Mouse (Mus musculus) E14TG2a.4 (cell line): ENCODE data around the gene Odf3b.
A peak's percentile ranks its signal among the peaks of the same experiment; 100 is the strongest.

Experiments
- H3K27me3 ChIP-seq: 2 replicates; pipeline ENCODE4 v1.6.1; 2014; ENCODE audit warnings: low read length, control low read depth; ENCODE audit not compliant: insufficient read depth
- H3K36me3 ChIP-seq: 2 replicates; pipeline ENCODE4 v1.6.1; 2014; ENCODE audit warnings: low read length, control low read depth; ENCODE audit not compliant: insufficient read depth
- H3K4me1 ChIP-seq: replicated peaks from 2 replicates; pipeline ENCODE4 v1.6.1; 2014; ENCODE audit warnings: low read depth, low read length, control low read depth
- H3K4me3 ChIP-seq: replicated peaks from 2 replicates; pipeline ENCODE4 v1.5.1; 2014; ENCODE audit warnings: mild to moderate bottlenecking, low read length
- H3K9me3 ChIP-seq: 2 replicates; pipeline ENCODE4 v1.6.1; 2014; ENCODE audit warnings: low read length, control low read depth
- CTCF ChIP-seq: conservative IDR thresholded peaks from 2 replicates; pipeline ENCODE4 v1.5.1; 2014; ENCODE audit warnings: low read length
- NANOG ChIP-seq: IDR thresholded peaks from 2 replicates; pipeline ENCODE4 v1.6.1; 2014; ENCODE audit warnings: borderline replicate concordance, low read length, mixed read lengths
- POU5F1 ChIP-seq: IDR thresholded peaks from 2 replicates; pipeline ENCODE4 v1.6.1; 2014; ENCODE audit warnings: low read length, borderline replicate concordance

The Odf3b gene

GRCm38 (mm10) chr15:89406691-89407090 lies 27.6 kb upstream of the Odf3b start:
- no peak for TF ChIP-seq POU5F1
- TF ChIP-seq NANOG = no peak
- TF ChIP-seq CTCF = no peak

DNA sequence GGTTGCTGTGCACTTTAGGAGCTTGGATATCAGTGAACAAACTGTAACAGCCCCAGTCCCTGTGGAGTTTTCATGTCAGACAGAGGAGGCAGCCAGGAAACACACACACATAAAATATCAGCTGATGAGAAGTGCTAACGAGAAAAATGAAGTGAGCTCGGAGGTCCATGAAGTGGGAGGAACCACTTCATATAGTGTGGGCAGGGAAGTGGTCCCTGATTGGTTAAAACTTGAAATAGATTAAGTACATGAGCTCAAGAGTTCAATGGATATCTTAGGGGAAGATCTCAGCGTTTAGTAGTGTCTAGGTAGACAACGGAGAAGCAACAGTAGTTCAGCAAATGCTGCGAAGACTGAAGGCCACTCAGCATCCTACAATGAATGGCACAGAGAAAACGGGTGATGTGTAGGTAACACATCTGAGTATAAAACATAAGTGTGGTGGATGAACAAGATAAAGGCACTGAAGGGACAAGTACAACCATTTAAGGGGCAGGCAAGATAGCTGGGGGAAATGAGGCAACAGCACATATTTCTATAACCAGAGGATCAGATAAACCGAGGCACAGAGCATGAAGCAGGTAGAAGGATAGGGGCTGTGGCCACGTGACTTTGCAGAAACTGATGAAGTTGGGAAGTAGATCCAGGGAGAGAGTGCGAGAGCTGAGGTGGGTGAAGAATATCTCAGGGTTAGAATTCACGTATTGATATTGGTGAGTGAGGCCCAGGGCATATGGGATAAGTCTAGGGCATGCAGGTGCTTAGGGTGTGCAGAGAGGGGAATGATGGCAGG lies 25.9 kb upstream of the Odf3b start:
- Histone ChIP-seq H3K36me3 (no peaks in the 10 kb centered on the region), H3K9me3 (peaks cover 28% of the 10 kb centered on the region), H3K4me1 (peaks cover 29% of the 10 kb centered on the region), H3K27me3 (peaks cover 18% of the 10 kb centered on the region), H3K4me3 (no peak overlapping the region)
- no peak for TF ChIP-seq POU5F1
- TF ChIP-seq NANOG = no peak
- no peak for TF ChIP-seq CTCF

More at GRCm38 (mm10) chr15:89406691-89407090, 27.6 kb upstream of the Odf3b start:
- Histone ChIP-seq H3K9me3 (peaks cover 28% of the 10 kb centered on the region), H3K4me3 (no peak overlapping the region), H3K4me1 (peaks cover 20% of the 10 kb centered on the region), H3K36me3 (no peaks in the 10 kb centered on the region), H3K27me3 (peaks cover 24% of the 10 kb centered on the region)

DNA sequence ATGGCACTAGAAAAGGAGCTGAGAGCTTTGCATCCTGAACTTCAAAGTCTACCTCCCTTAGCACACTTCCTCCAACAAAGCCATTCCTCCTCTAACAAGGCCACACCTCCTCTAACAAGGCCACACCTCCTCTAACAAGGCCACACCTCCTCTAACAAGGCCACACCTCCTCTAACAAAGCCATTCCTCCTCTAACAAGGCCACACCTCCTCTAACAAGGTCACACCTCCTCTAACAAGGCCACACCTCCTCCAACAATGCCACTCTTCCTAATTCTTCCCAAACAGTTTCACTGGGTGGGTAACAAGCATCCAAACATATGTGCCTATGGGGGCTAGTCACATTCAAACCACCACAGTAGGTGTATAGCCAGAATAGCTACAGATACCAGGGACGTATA lies 23.4 kb upstream of the Odf3b start:
- H3K36me3 ChIP-seq = no peaks in the 10 kb centered on the region
- H3K9me3 ChIP-seq = peaks cover 5% of the 10 kb centered on the region; the same call in 1 of the 2 replicates
- H3K4me1 ChIP-seq = peaks cover 47% of the 10 kb centered on the region
- TF ChIP-seq POU5F1 = no peak
- TF ChIP-seq NANOG = no peak
- no peak for TF ChIP-seq CTCF
- H3K27me3 ChIP-seq = no peaks in the 10 kb centered on the region
- no peak overlapping the region for H3K4me3 ChIP-seq

DNA sequence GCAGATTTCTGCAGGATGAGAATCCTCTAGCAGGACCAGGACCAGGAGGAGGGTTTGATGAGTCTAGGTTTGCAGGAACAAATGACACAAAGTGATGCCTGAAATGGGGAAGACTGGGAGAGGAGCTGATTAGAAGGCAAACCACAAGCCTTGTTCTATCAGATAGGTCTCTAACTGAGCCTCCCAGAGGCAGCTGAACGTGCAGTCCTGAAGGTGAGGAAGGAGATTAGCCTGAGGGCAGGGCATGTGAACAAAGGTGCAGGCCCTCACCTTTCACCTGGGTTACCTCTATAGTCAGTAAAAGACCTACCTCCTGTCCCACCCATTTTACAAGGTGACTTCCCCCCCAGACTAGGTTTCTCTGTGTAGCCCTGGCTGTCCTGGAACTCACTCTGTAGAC lies 20.6 kb upstream of the Odf3b start:
- Histone ChIP-seq H3K27me3 (peaks cover 7% of the 10 kb centered on the region; the same call in 1 of the 2 replicates), H3K4me1 (peaks cover 32% of the 10 kb centered on the region), H3K36me3 (no peaks in the 10 kb centered on the region), H3K9me3 (no peaks in the 10 kb centered on the region), H3K4me3 (no peak overlapping the region)
- TF ChIP-seq POU5F1 (no peak), NANOG (no peak)

DNA sequence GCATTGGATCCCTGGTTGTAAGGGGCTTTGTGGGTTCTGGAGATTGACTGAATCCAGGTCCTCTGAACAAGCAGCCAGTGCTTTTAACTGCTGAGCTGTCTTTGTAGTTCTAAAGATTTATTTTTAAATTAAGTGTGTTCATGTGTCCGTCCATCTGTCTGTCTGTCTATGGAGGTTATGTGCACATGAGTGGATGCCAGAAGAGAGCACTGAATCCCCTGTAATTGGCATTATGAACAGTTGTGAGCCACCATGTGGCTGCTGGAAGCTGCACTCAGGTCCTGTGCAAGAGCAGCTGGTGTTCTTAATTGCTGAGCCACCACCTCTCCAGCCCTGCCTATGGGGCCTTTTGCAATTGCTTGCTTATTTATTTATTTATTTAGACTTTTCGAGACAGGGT lies 19.1 kb upstream of the Odf3b start:
- Histone ChIP-seq H3K27me3 (peaks cover 7% of the 10 kb centered on the region; the same call in 1 of the 2 replicates), H3K4me3 (no peak overlapping the region)

GRCm38 (mm10) chr15:89396883-89397282 lies 17.8 kb upstream of the Odf3b start:
- no peak for TF ChIP-seq POU5F1
- no peak for TF ChIP-seq CTCF
- no peak for TF ChIP-seq NANOG
- H3K27me3 ChIP-seq = peaks cover 11% of the 10 kb centered on the region; the same call in 1 of the 2 replicates
- no peaks in the 10 kb centered on the region for H3K9me3 ChIP-seq
- no peaks in the 10 kb centered on the region for H3K36me3 ChIP-seq
- H3K4me3 ChIP-seq = no peak overlapping the region
- H3K4me1 ChIP-seq = peaks cover 29% of the 10 kb centered on the region

More for the DNA sequence above, 19.1 kb upstream of the Odf3b start:
- H3K36me3 ChIP-seq = no peaks in the 10 kb centered on the region
- TF ChIP-seq NANOG = no peak
- TF ChIP-seq POU5F1 = no peak
- no peak for TF ChIP-seq CTCF
- peaks cover 32% of the 10 kb centered on the region for H3K4me1 ChIP-seq
- H3K9me3 ChIP-seq = no peaks in the 10 kb centered on the region

DNA sequence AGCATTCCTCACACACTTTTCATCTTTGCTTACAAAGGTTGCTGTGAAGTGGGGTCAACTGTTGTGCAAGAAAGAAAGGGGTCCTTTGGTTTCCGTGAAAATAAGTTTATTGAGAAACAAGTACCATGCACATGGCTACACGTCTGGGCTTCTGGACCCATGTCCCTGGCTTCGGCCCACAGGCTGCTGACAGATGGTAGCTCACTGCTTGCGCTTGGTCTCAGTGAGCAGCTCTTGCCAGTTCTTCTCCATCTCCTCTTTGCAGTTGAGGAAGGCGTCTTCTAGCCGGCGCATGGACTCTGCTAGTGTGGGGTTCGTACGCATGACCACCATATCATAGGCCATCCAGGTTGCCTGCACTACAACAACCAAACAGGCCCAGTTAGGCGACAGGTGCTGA lies 11.0 kb upstream of the Odf3b start:
- Histone ChIP-seq H3K36me3 (no peaks in the 10 kb centered on the region), H3K4me3 (no peak overlapping the region), H3K4me1 (peaks cover 38% of the 10 kb centered on the region), H3K9me3 (no peaks in the 10 kb centered on the region), H3K27me3 (peaks cover 56% of the 10 kb centered on the region)
- TF ChIP-seq CTCF = no peak
- no peak for TF ChIP-seq NANOG
- no peak for TF ChIP-seq POU5F1

DNA sequence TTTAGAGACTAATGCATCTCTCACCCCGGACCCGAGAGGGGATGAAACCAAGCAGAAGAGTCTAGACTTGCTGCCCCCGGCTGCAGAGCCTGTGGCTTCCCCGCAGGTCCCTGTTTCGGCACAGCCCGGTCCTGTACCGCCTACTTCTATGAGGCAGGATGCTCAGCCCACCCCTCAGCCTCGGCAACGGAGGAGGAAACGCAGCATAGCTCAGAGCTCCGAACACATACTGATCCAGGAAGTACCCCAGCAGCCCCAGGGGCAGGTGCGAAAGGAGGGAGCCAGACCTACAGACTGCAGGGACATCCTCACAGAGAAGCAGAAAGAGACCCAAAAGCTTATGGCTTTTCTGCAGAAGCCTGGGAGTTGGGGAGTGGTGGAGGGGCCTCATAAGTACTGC lies 8.0 kb upstream of the Odf3b start:
- H3K27me3 ChIP-seq = peaks cover 76% of the 10 kb centered on the region
- TF ChIP-seq NANOG = no peak
- TF ChIP-seq CTCF = no peak
- TF ChIP-seq POU5F1 = no peak
- peak overlapping the region; percentile 64 for H3K4me3 ChIP-seq
- H3K9me3 ChIP-seq = no peaks in the 10 kb centered on the region
- no peaks in the 10 kb centered on the region for H3K36me3 ChIP-seq
- peaks cover 45% of the 10 kb centered on the region for H3K4me1 ChIP-seq

- Histone ChIP-seq H3K4me3 (peak within 1 kb of the TSS; percentile 74), H3K9me3 (no peaks in the 10 kb centered on the region), H3K27me3 (peaks cover 85% of the 10 kb centered on the region), H3K4me1 (peaks cover 46% of the 10 kb centered on the region), H3K36me3 (no peaks in the 10 kb centered on the region)
- TF ChIP-seq NANOG (no peak), POU5F1 (no peak), CTCF (no peak)
These were observed 5.5 kb upstream of the Odf3b start, which contains the start of gene Klhdc7b for GRCm38 (mm10) chr15:89384617-89385016. Gene Klhdc7b (plus strand): TSS chr15:89384917.
